Mouse (Mus musculus) lung, embryonic 16.5 days (tissue): ENCODE data around the gene Wdcp. TPM values are rescaled to one million over a fixed set of nuclear protein-coding genes. Genes with fewer than 3 reads are reported as not detected.

ENCODE experiments used
- ATAC-seq: fragments of 200-750 bp; cut with Nextera tagmentation; 2 replicates; pipeline ENCODE4 v1.8.0; 2017; ENCODE audit warnings: low read depth, mild to moderate bottlenecking, moderate library complexity
- H3K27ac ChIP-seq: fragments of 300-500 bp; sonication (generic); 2 replicates; pipeline ENCODE4 v1.5.1; 2014; ENCODE audit warnings: mild to moderate bottlenecking, control low read depth, low read length
- H3K27me3 ChIP-seq: fragments of 300-500 bp; sonication (generic); 2 replicates; pipeline ENCODE4 v1.6.1; 2014; ENCODE audit warnings: low read depth, low read length, mixed read lengths; ENCODE audit not compliant: control insufficient read depth, insufficient read depth
- H3K36me3 ChIP-seq: fragments of 300-500 bp; sonication (generic); 2 replicates; pipeline ENCODE4 v1.6.1; 2014; ENCODE audit warnings: low read length; ENCODE audit not compliant: control insufficient read depth, insufficient read depth
- H3K4me1 ChIP-seq: fragments of 300-500 bp; sonication (generic); replicated peaks from 2 replicates; pipeline ENCODE4 v1.6.1; 2014; ENCODE audit warnings: low read length, mixed read lengths; ENCODE audit not compliant: control insufficient read depth, insufficient read depth
- H3K4me2 ChIP-seq: fragments of 300-500 bp; sonication (generic); 2 replicates; pipeline ENCODE4 v1.6.1; 2014; ENCODE audit warnings: low read depth, low read length, control low read depth
- H3K4me3 ChIP-seq: fragments of 300-500 bp; sonication (generic); 2 replicates; pipeline ENCODE4 v1.5.1; 2014; ENCODE audit warnings: mild to moderate bottlenecking, low read length, control low read depth
- H3K9ac ChIP-seq: fragments of 300-500 bp; sonication (generic); 2 replicates; pipeline ENCODE4 v1.6.1; 2014; ENCODE audit warnings: low read length, control low read depth
- H3K9me3 ChIP-seq: fragments of 300-500 bp; sonication (generic); 2 replicates; pipeline ENCODE4 v1.6.1; 2016; ENCODE audit warnings: low read length; ENCODE audit not compliant: control insufficient read depth
- WGBS: fragments of 180-500 bp; shearing (Covaris S2); extraction: QIAGEN DNeasy Blood & Tissue Kit; methylation state at CpG from one replicate; pipeline ENCODE4 v1.1.7; 2014; 5-methylcytosine and 5-hydroxymethylcytosine counted together
- polyA plus RNA-seq: library from polyadenylated mRNA; unstranded; fragments of >200 nt; fragmentation: Nextera tagmentation; extraction: Ambion mirVana; gene quantifications from 2 replicates; pipeline ENCODE4 v1.2.1, GENCODE M21; 2015

The Wdcp gene
- polyA plus RNA-seq, 1 experiment from 2014 or later: 15.5 TPM

- Histone ChIP-seq H3K9me3 (no peaks in the 10 kb centered on the region), H3K27me3 (no peaks in the 10 kb centered on the region), H3K4me1 (peaks cover 13% of the 10 kb centered on the region), H3K4me3 (no peak overlapping the region), H3K4me2 (no peak overlapping the region), H3K36me3 (no peaks in the 10 kb centered on the region; the same call in 1 of the 2 replicates), H3K27ac (no peak overlapping the region), H3K9ac (no peak overlapping the region)
- WGBS: 25% methylated on average over 4 of the region's 4 CpGs
- no peak for ATAC-seq
Measured at GRCm38 (mm10) chr12:4836959-4837358, 6.1 kb upstream of the Wdcp start.

- Histone ChIP-seq H3K27me3 (no peaks in the 10 kb centered on the region), H3K27ac (no peak overlapping the region), H3K36me3 (no peaks in the 10 kb centered on the region), H3K9me3 (no peaks in the 10 kb centered on the region), H3K4me2 (peak overlapping the region; percentile 79; the same call in 1 of the 2 replicates), H3K4me1 (peaks cover 24% of the 10 kb centered on the region), H3K4me3 (no peak overlapping the region), H3K9ac (no peak overlapping the region)
- no peak for ATAC-seq
- WGBS: 43% methylated on average over 6 of the region's 6 CpGs
Measured at GRCm38 (mm10) chr12:4840010-4840409, 3.1 kb upstream of the Wdcp start.

GRCm38 (mm10) chr12:4840741-4841140, 2.4 kb upstream of the Wdcp start:
- Histone ChIP-seq H3K27ac (no peak overlapping the region), H3K4me2 (peak overlapping the region; percentile 79), H3K9ac (peak overlapping the region; percentile 71), H3K4me1 (peaks cover 24% of the 10 kb centered on the region), H3K36me3 (no peaks in the 10 kb centered on the region), H3K27me3 (no peaks in the 10 kb centered on the region), H3K9me3 (no peaks in the 10 kb centered on the region), H3K4me3 (peak overlapping the region; percentile 66)
- ATAC-seq: peak; percentile 17; the same call in 1 of the 2 replicates
- 0% methylated on average over 11 of the region's 11 CpGs for WGBS

GRCm38 (mm10) chr12:4841392-4841887, 1.7 kb upstream of the Wdcp start, which contains the start of gene Fkbp1b:
Gene Fkbp1b, minus strand, starts transcription at chr12:4841591.
- H3K36me3 ChIP-seq: no peaks in the 10 kb centered on the region
- under 1% methylated on average over 37 of the region's 37 CpGs for WGBS
- H3K9me3 ChIP-seq: no peaks in the 10 kb centered on the region
- peak within 1 kb of the TSS; percentile 71 for H3K9ac ChIP-seq
- no peak within 1 kb of the TSS for H3K27ac ChIP-seq
- ATAC-seq: peak; percentile 74
- no peaks in the 10 kb centered on the region for H3K27me3 ChIP-seq
- peaks cover 24% of the 10 kb centered on the region for H3K4me1 ChIP-seq
- H3K4me3 ChIP-seq: peak within 1 kb of the TSS; percentile 66
- H3K4me2 ChIP-seq: peak within 1 kb of the TSS; percentile 79

- no peak overlapping the region for H3K27ac ChIP-seq
- peaks cover 24% of the 10 kb centered on the region for H3K4me1 ChIP-seq
- ATAC-seq: no peak
- no peak overlapping the region for H3K4me2 ChIP-seq
- no peaks in the 10 kb centered on the region for H3K9me3 ChIP-seq
- whole genome bisulfite sequencing: 79% methylated on average over 8 of the region's 8 CpGs
- H3K27me3 ChIP-seq: no peaks in the 10 kb centered on the region
- H3K9ac ChIP-seq: no peak overlapping the region
- H3K36me3 ChIP-seq: no peaks in the 10 kb centered on the region
- no peak overlapping the region for H3K4me3 ChIP-seq
Measured at GRCm38 (mm10) chr12:4842456-4842855, 647 bp upstream of the Wdcp start.

- peak overlapping the region; percentile 76 for H3K4me2 ChIP-seq
- peak overlapping the region; percentile 79 for H3K9ac ChIP-seq
- H3K27ac ChIP-seq: peak overlapping the region; percentile 71; the same call in 1 of the 2 replicates
- no peaks in the 10 kb centered on the region for H3K9me3 ChIP-seq
- ATAC-seq: peak; percentile 68
- H3K36me3 ChIP-seq: no peaks in the 10 kb centered on the region
- H3K4me1 ChIP-seq: peaks cover 24% of the 10 kb centered on the region
- peak overlapping the region; percentile 83 for H3K4me3 ChIP-seq
- WGBS: 0% methylated on average over 12 of the region's 12 CpGs
- no peaks in the 10 kb centered on the region for H3K27me3 ChIP-seq
Measured at GRCm38 (mm10) chr12:4843741-4844140, 638 bp downstream of the Wdcp start.

- H3K9ac ChIP-seq: no peak overlapping the region
- WGBS: 91% methylated on average over 5 of the region's 5 CpGs
- peaks cover 18% of the 10 kb centered on the region for H3K36me3 ChIP-seq
- H3K4me1 ChIP-seq: peaks cover 3% of the 10 kb centered on the region; the same call in 1 of the 2 replicates
- no peaks in the 10 kb centered on the region for H3K9me3 ChIP-seq
- H3K4me3 ChIP-seq: no peak overlapping the region
- no peak for ATAC-seq
- H3K4me2 ChIP-seq: no peak overlapping the region
- H3K27me3 ChIP-seq: no peaks in the 10 kb centered on the region
- H3K27ac ChIP-seq: no peak overlapping the region
Measured at GRCm38 (mm10) chr12:4856160-4856559, 13.1 kb downstream of the Wdcp start.

GRCm38 (mm10) chr12:4856834-4857233, 13.7 kb downstream of the Wdcp start:
- Histone ChIP-seq H3K4me2 (no peak overlapping the region), H3K9ac (no peak overlapping the region), H3K36me3 (peaks cover 18% of the 10 kb centered on the region), H3K9me3 (no peaks in the 10 kb centered on the region), H3K4me3 (no peak overlapping the region), H3K27ac (no peak overlapping the region), H3K4me1 (peaks cover 3% of the 10 kb centered on the region; the same call in 1 of the 2 replicates), H3K27me3 (no peaks in the 10 kb centered on the region)
- ATAC-seq: no peak
- WGBS: 95% methylated on average over 2 of the region's 2 CpGs

- H3K4me1 ChIP-seq: peaks cover 12% of the 10 kb centered on the region
- H3K9me3 ChIP-seq: no peaks in the 10 kb centered on the region
- H3K27me3 ChIP-seq: no peaks in the 10 kb centered on the region
- peaks cover 13% of the 10 kb centered on the region for H3K36me3 ChIP-seq
- ATAC-seq: no peak; the same call in 1 of the 2 replicates
- no peak overlapping the region for H3K27ac ChIP-seq
- 37% methylated on average over 11 of the region's 11 CpGs for WGBS
- no peak overlapping the region for H3K4me2 ChIP-seq
- no peak overlapping the region for H3K4me3 ChIP-seq
- no peak overlapping the region for H3K9ac ChIP-seq
Measured at GRCm38 (mm10) chr12:4859241-4859914, 16.3 kb downstream of the Wdcp start.
